Mouse (Mus musculus): ENCODE results near the gene Slc25a11. TPM values are rescaled to one million over a fixed set of nuclear protein-coding genes. Genes with fewer than 3 reads are reported as not detected.
A peak's percentile ranks its signal among the peaks of the same experiment; 100 is the strongest.

The Slc25a11 gene
- total and polyA plus RNA-seq, 2 experiments from 2014 or later = 140 to 160 TPM

- Histone ChIP-seq H3K27me3 (ENCODE audit: insufficient read depth, low read length) (no peaks in the 10 kb centered on the region), H3K4me1 (ENCODE audit: insufficient read depth, low read length) (peaks cover 10% of the 10 kb centered on the region), H3K27ac (ENCODE audit: low read depth, low read length) (no peak overlapping the region), H3K9me3 (ENCODE audit: low read length) (no peaks in the 10 kb centered on the region), H3K36me3 (ENCODE audit: insufficient read depth, low read length) (peaks cover 27% of the 10 kb centered on the region), H3K4me2 (ENCODE audit: low read depth, low read length, poor library complexity, severe bottlenecking) (no peak overlapping the region), H3K9ac (replicated peaks; ENCODE audit: low read length, poor library complexity, severe bottlenecking) (no peak overlapping the region), H3K4me3 (ENCODE audit: low read depth, low read length) (no peak overlapping the region)
- TF ChIP-seq CTCF (IDR thresholded peaks at IDR 0.05) = no peak
- ATAC-seq (ENCODE audit: low FRiP score) (no peak), DNase-seq (ENCODE audit: low spot score) (no peak)
- 80% methylated on average over 2 of the region's 2 CpGs for WGBS
Observed at GRCm38 (mm10) chr11:70651391-70651790, 4.1 kb upstream of the Slc25a11 start.

GRCm38 (mm10) chr11:70650322-70651175 is 3.3 kb upstream of the Slc25a11 start:
- peaks cover 13% of the 10 kb centered on the region for H3K4me1 ChIP-seq (ENCODE audit: insufficient read depth, low read length)

GRCm38 (mm10) chr11:70649185-70649734 is 2.0 kb upstream of the Slc25a11 start:
- H3K4me1 ChIP-seq (ENCODE audit: insufficient read depth, low read length) = peaks cover 13% of the 10 kb centered on the region
- ATAC-seq (ENCODE audit: low FRiP score) (no peak), DNase-seq (ENCODE audit: low spot score) (no peak)
- H3K4me3 ChIP-seq (ENCODE audit: low read depth, low read length) = no peak overlapping the region
- no peak overlapping the region for H3K27ac ChIP-seq (ENCODE audit: low read depth, low read length)
- H3K9ac ChIP-seq (replicated peaks; ENCODE audit: low read length, poor library complexity, severe bottlenecking) = no peak overlapping the region
- no peaks in the 10 kb centered on the region for H3K27me3 ChIP-seq (ENCODE audit: insufficient read depth, low read length)
- WGBS = 87% methylated on average over 8 of the region's 8 CpGs
- H3K36me3 ChIP-seq (ENCODE audit: insufficient read depth, low read length) = peaks cover 38% of the 10 kb centered on the region
- no peak overlapping the region for H3K4me2 ChIP-seq (ENCODE audit: low read depth, low read length, poor library complexity, severe bottlenecking)
- H3K9me3 ChIP-seq (ENCODE audit: low read length) = no peaks in the 10 kb centered on the region
- TF ChIP-seq CTCF (IDR thresholded peaks at IDR 0.05) = no peak

More at GRCm38 (mm10) chr11:70650322-70651175, 3.3 kb upstream of the Slc25a11 start:
- Histone ChIP-seq H3K9ac (replicated peaks; ENCODE audit: low read length, poor library complexity, severe bottlenecking) (no peak overlapping the region), H3K27me3 (ENCODE audit: insufficient read depth, low read length) (no peaks in the 10 kb centered on the region), H3K4me3 (ENCODE audit: low read depth, low read length) (no peak overlapping the region), H3K4me2 (ENCODE audit: low read depth, low read length, poor library complexity, severe bottlenecking) (no peak overlapping the region), H3K9me3 (ENCODE audit: low read length) (no peaks in the 10 kb centered on the region), H3K27ac (ENCODE audit: low read depth, low read length) (no peak overlapping the region), H3K36me3 (ENCODE audit: insufficient read depth, low read length) (peaks cover 27% of the 10 kb centered on the region)
- TF ChIP-seq CTCF (IDR thresholded peaks at IDR 0.05) = no peak
- 80% methylated on average over 12 of the region's 12 CpGs for WGBS
- DNase-seq (ENCODE audit: low spot score) (no peak), ATAC-seq (ENCODE audit: low FRiP score) (no peak)

DNA sequence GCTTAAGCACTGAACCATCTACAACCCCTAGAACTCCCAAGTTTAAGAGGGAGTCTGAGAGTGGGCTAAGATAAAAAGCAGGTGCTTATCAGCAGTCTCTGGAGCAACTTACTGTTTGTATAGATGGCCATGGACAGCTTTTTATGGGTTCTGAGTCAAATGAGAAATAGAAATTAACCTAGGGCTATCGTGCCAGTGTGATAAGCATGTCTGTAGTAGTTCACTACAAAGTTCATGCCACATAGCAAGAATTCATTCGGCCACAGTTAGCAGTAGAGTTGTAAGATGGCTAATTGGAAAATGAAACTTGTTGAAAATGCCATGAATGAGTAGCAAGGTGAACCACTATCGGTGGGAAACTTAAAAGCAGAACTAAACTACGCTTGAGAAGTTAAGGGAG is 1.2 kb upstream of the Slc25a11 start:
- ATAC-seq (ENCODE audit: low FRiP score) (no peak), DNase-seq (ENCODE audit: low spot score) (no peak)
- TF ChIP-seq CTCF (IDR thresholded peaks at IDR 0.05) = no peak
- WGBS = 90% methylated on average over 4 of the region's 4 CpGs
- Histone ChIP-seq H3K36me3 (ENCODE audit: insufficient read depth, low read length) (peaks cover 39% of the 10 kb centered on the region), H3K27me3 (ENCODE audit: insufficient read depth, low read length) (no peaks in the 10 kb centered on the region), H3K4me1 (ENCODE audit: insufficient read depth, low read length) (peaks cover 13% of the 10 kb centered on the region), H3K27ac (ENCODE audit: low read depth, low read length) (no peak overlapping the region), H3K4me3 (ENCODE audit: low read depth, low read length) (no peak overlapping the region), H3K9me3 (ENCODE audit: low read length) (no peaks in the 10 kb centered on the region), H3K9ac (replicated peaks; ENCODE audit: low read length, poor library complexity, severe bottlenecking) (no peak overlapping the region; the same call in 1 of the 2 replicates), H3K4me2 (ENCODE audit: low read depth, low read length, poor library complexity, severe bottlenecking) (peak overlapping the region; percentile 100; the same call in 1 of the 2 replicates)

DNA sequence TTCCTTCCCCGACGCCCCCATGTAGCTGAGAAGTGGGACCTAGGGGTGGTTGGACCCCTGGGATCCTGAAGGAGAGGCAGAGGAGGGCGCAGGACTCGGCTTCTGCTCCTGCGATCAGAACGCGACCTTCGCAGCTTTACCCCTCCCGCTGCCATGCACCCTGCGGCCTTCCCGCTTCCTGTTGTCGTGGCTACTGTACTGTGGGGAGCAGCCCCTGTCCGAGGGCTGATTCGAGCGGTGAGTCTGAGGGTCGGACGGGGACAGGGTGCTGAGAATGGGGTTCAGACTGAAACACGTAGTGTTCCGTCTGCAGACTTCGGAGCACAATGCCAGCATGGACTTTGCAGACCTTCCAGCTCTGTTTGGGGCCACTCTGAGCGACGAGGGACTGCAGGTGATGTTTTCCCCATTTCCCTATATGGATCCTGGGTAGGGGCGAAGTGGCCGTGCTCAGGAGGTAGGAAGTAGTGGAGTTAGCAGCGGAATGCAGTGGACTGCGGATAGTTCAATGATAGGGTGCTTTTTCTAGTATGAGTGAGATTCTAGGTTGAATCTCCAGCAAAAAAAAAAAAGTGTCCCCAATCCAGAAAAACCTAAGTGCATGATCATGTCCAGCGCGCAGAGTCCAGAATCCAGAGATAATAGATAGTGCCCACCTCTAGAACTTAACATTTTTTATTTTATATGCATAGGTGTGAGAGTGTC is 589 bp upstream of the Slc25a11 start:
- H3K27me3 ChIP-seq (ENCODE audit: insufficient read depth, low read length) = no peaks in the 10 kb centered on the region
- peak overlapping the region; percentile 100 for H3K4me2 ChIP-seq (ENCODE audit: low read depth, low read length, poor library complexity, severe bottlenecking)
- peak overlapping the region; percentile 90 for H3K27ac ChIP-seq (ENCODE audit: low read depth, low read length)
- H3K36me3 ChIP-seq (ENCODE audit: insufficient read depth, low read length) = peaks cover 39% of the 10 kb centered on the region
- peak overlapping the region; percentile 83 for H3K9ac ChIP-seq (replicated peaks; ENCODE audit: low read length, poor library complexity, severe bottlenecking)
- ATAC-seq (ENCODE audit: low FRiP score) (no peak), DNase-seq (ENCODE audit: low spot score) (no peak)
- H3K4me3 ChIP-seq (ENCODE audit: low read depth, low read length) = peak overlapping the region; percentile 79
- TF ChIP-seq CTCF (IDR thresholded peaks at IDR 0.05) = no peak
- H3K9me3 ChIP-seq (ENCODE audit: low read length) = no peaks in the 10 kb centered on the region
- WGBS = 4% methylated on average over 28 of the region's 28 CpGs
- peaks cover 12% of the 10 kb centered on the region for H3K4me1 ChIP-seq (ENCODE audit: insufficient read depth, low read length)
